Mouse (Mus musculus) kidney, embryonic 16.5 days (tissue): ENCODE data around the gene Xrcc1. TPM values are rescaled to one million over a fixed set of nuclear protein-coding genes. Genes with fewer than 3 reads are reported as not detected.
A peak's percentile ranks its signal among the peaks of the same experiment; 100 is the strongest.
"Not testable (repeated sequence)": the region's sequence is repeated elsewhere in the genome, so short reads cannot be mapped to it uniquely, and the experiment has no call there.

Experiments used
- ATAC-seq: fragments of 200-750 bp; cut with Nextera tagmentation; 2 replicates; pipeline ENCODE4 v1.8.0; 2017; ENCODE audit warnings: moderate TSS enrichment; ENCODE audit not compliant: low FRiP score, low TSS enrichment
- H3K27ac ChIP-seq: fragments of 300-500 bp; sonication (generic); 2 replicates; pipeline ENCODE4 v1.5.1; 2014; ENCODE audit warnings: low read length
- H3K27me3 ChIP-seq: fragments of 300-500 bp; sonication (generic); 2 replicates; pipeline ENCODE4 v1.6.1; 2014; ENCODE audit warnings: low read length, control low read depth, mixed read lengths; ENCODE audit not compliant: insufficient read depth
- H3K36me3 ChIP-seq: fragments of 300-500 bp; sonication (generic); 2 replicates; pipeline ENCODE4 v1.6.1; 2014; ENCODE audit warnings: low read length, control low read depth, mixed read lengths; ENCODE audit not compliant: insufficient read depth
- H3K4me1 ChIP-seq: fragments of 300-500 bp; sonication (generic); 2 replicates; pipeline ENCODE4 v1.6.1; 2014; ENCODE audit warnings: low read length, control low read depth, mixed read lengths; ENCODE audit not compliant: insufficient read depth
- H3K4me2 ChIP-seq: fragments of 300-500 bp; sonication (generic); replicated peaks from 2 replicates; pipeline ENCODE4 v1.6.1; 2014; ENCODE audit warnings: low read depth, low read length
- H3K4me3 ChIP-seq: fragments of 300-500 bp; sonication (generic); 2 replicates; pipeline ENCODE4 v1.5.1; 2014; ENCODE audit warnings: mild to moderate bottlenecking, low read length
- H3K9ac ChIP-seq: fragments of 300-500 bp; sonication (generic); replicated peaks from 2 replicates; pipeline ENCODE4 v1.6.1; 2014; ENCODE audit warnings: low read length
- H3K9me3 ChIP-seq: fragments of 300-500 bp; sonication (generic); 2 replicates; pipeline ENCODE4 v1.6.1; 2016; ENCODE audit warnings: low read length, control low read depth
- WGBS: fragments of 180-500 bp; shearing (Covaris S2); extraction: QIAGEN DNeasy Blood & Tissue Kit; methylation state at CpG from one replicate; pipeline ENCODE4 v1.1.7; 2014; 5-methylcytosine and 5-hydroxymethylcytosine counted together
- polyA plus RNA-seq: library from polyadenylated mRNA; unstranded; fragments of >200 nt; fragmentation: Nextera tagmentation; extraction: Ambion mirVana; gene quantifications from 2 replicates; pipeline ENCODE4 v1.2.1, GENCODE M21; 2015

Xrcc1 gene
- polyA plus RNA-seq, 1 experiment from 2014 or later = 159 TPM

DNA sequence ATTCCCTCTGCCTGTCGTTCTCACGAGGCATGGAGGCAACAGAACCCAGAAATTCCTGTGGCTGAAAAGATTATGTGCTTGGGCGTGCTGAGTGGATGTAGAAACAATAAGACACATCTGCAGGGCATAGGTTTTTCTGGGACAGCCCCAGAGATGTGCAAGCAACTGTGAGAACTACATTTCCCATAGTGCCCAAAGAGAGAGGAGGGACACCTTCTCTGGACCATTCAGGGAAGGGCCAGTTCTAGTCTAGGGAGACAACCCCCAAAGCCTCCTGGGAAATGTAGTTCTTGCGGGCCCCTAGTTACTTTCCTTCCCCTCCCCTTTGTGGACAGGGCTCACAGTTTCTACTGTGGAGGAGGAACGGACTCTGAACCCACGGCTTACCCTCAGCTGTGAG, 61.9 kb downstream of the Xrcc1 start:
- H3K9me3 ChIP-seq = no peaks in the 10 kb centered on the region
- peaks cover 26% of the 10 kb centered on the region for H3K4me1 ChIP-seq
- no peaks in the 10 kb centered on the region for H3K36me3 ChIP-seq
- H3K4me2 ChIP-seq = no peak overlapping the region
- WGBS = 54% methylated on average over 6 of the region's 6 CpGs
- ATAC-seq = peak; percentile 73
- peaks cover 37% of the 10 kb centered on the region for H3K27me3 ChIP-seq
- no peak overlapping the region for H3K27ac ChIP-seq
- H3K4me3 ChIP-seq = no peak overlapping the region
- H3K9ac ChIP-seq = no peak overlapping the region

DNA sequence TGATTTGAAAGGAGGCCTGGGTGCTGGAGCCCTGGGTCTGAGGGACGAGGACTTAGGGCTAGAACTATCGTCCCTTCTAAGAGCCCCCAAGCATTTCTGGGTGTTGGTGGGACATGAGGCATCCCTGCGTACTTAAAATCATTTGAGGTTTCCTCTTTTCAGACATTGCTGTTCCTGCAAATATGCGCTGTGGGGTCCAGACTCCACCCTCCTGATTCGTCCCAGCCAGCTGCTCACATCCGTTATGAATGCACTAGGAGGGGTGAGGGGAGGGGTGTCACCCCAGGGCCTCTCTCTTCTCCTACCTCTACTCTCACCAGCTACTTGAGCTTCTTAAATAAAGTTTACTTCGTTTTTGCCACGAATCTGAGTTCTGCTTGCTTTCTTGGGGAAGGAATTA, 62.5 kb downstream of the Xrcc1 start:
- no peak for ATAC-seq
- Histone ChIP-seq H3K9me3 (no peaks in the 10 kb centered on the region), H3K27ac (no peak overlapping the region), H3K4me3 (no peak overlapping the region), H3K9ac (no peak overlapping the region), H3K4me1 (peaks cover 26% of the 10 kb centered on the region), H3K4me2 (no peak overlapping the region), H3K27me3 (peaks cover 42% of the 10 kb centered on the region), H3K36me3 (no peaks in the 10 kb centered on the region)
- 78% methylated on average over 8 of the region's 8 CpGs for WGBS

DNA sequence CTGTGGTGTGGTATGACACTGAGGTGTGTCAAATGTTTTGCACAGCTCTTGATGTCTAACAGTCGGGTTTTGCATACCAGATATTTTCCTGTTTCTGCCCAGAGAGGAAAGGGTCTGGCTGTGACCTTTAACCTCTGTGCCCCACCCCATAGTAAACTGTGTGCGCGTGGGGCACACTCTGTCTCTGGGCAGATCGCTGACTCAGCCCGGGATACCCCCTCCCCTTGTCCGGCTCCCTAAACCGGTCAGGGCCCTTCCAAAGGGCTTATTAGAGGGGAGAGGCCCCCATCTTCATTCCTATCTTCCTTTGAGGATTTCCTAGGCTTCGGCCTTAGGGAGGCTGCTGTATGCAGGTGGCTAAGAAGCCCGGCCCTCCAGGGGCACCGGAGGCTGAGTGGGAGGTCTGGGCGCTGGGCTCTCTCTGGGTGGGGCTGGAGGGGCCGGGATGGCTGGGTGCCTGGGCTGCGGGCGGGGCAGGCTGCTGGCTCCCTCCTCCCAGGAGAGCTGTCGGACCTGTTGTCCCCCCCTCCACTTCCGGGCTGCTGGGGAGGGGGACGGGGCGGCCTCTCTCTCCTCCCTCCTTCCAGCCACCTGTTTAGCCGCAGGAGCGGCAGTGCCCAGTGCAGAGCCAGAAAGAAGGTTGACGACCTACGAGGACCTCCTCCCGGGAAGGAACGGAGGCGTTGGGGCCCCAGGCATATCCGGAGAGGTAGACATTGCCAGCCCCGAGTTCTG, 64.2 kb downstream of the Xrcc1 start, which contains the start of gene Phldb3:
Phldb3 (plus strand) TSS at position 620 of the 735 bp plus-strand sequence.
- Histone ChIP-seq H3K9ac (peak within 1 kb of the TSS; percentile 71), H3K36me3 (no peaks in the 10 kb centered on the region), H3K27ac (peak within 1 kb of the TSS; percentile 59; the same call in 1 of the 2 replicates), H3K9me3 (no peaks in the 10 kb centered on the region), H3K4me1 (peaks cover 26% of the 10 kb centered on the region), H3K4me3 (peak within 1 kb of the TSS; percentile 65), H3K4me2 (peak within 1 kb of the TSS; percentile 89), H3K27me3 (peaks cover 43% of the 10 kb centered on the region)
- peak; percentile 60 for ATAC-seq
- 3% methylated on average over 26 of the region's 27 CpGs for WGBS

DNA sequence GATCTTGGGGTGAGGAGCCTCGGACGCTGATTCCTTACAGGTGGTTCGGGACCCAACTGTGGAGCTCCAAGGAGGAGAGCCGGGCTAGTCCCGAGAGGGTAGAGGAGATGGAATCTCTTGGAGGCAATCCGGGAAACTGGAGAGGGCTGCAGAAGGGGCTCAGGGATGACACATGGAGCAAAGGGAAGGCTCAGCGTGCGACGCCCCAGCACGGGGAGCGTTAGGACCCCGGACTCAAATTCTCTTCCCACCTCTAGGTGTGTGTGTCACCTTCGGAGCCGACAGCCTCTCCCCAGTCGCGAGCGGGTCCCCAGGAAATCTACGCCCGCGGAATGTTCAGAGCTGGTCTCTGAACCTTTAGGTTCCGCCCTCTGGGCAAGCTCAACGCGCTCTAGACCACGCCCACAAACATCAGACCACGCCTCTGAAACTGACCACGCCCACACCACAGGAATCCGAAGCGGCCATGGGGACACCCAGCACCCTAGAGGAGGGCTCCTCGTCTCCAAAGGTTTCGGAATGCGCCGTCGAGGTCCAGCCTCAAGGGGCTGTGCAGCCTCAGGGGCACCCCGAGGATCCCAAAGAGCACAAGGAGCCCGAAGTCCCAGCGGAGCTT, 64.9 kb downstream of the Xrcc1 start:
- peaks cover 43% of the 10 kb centered on the region for H3K27me3 ChIP-seq
- H3K27ac ChIP-seq = peak overlapping the region; percentile 59; the same call in 1 of the 2 replicates
- peaks cover 26% of the 10 kb centered on the region for H3K4me1 ChIP-seq
- ATAC-seq = peak; percentile 64
- H3K9ac ChIP-seq = peak overlapping the region; percentile 71
- H3K9me3 ChIP-seq = no peaks in the 10 kb centered on the region
- H3K4me2 ChIP-seq = peak overlapping the region; percentile 89
- peak overlapping the region; percentile 65 for H3K4me3 ChIP-seq
- under 1% methylated on average over 36 of the region's 36 CpGs for WGBS
- no peaks in the 10 kb centered on the region for H3K36me3 ChIP-seq

DNA sequence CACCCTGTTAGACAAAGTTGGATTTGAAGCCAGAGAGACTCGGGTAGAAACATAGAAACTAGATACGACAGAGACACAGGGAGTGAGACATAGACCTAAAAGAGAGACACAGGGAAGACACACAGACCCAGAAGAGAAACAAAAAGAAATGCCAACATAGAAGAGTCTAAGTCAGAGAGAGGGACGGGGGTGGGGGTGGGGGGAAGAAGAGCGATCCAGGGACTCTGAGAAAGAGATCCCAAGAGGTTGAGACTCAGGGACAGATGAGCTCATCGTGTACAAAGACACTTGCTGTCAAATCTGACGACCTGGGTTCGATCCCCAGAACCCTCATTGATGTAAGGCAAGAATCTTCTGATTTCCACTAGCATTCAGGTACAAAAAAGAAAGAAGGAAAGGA, 65.6 kb downstream of the Xrcc1 start:
- Histone ChIP-seq H3K36me3 (no peaks in the 10 kb centered on the region), H3K4me1 (peaks cover 26% of the 10 kb centered on the region), H3K27ac (no peak overlapping the region), H3K9me3 (no peaks in the 10 kb centered on the region), H3K4me3 (peak overlapping the region; percentile 65), H3K9ac (peak overlapping the region; percentile 71), H3K4me2 (peak overlapping the region; percentile 89), H3K27me3 (peaks cover 43% of the 10 kb centered on the region)
- ATAC-seq = no peak
- 18% methylated on average over 7 of the region's 7 CpGs for WGBS

DNA sequence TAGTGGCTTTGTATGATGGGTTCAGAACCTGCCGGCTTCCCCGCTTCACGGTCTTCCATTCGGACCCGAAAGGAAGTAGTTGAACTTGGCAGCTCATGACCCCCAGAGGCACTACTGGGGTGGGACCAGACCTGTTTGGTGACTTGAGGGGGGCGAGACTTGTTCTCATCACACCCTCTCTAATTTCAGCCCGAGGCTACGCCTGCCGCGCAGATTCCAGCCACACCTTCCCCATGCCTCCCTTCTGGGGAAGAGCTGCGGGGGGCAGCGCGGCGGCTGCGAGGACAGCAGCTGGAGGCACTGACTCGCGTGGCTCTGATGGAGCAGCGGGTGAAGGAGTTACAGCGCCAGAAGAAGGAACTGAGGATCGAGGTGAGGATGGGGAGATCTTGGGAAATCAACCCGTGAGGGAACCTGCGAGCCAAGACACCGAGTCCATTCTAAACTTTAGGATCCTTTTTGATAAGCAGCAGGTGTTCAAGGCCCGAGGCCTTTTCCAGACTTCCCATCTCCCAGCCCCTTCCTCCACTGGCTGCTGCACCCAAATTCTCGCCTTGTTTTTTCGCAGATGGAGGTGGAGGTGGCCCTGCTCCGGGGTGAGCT, 66.3 kb downstream of the Xrcc1 start:
- no peaks in the 10 kb centered on the region for H3K9me3 ChIP-seq
- peaks cover 43% of the 10 kb centered on the region for H3K27me3 ChIP-seq
- ATAC-seq = no peak
- H3K4me1 ChIP-seq = peaks cover 26% of the 10 kb centered on the region
- WGBS = 3% methylated on average over 27 of the region's 27 CpGs
- H3K36me3 ChIP-seq = no peaks in the 10 kb centered on the region
- no peak overlapping the region for H3K27ac ChIP-seq
- H3K4me3 ChIP-seq = peak overlapping the region; percentile 27
- H3K4me2 ChIP-seq = peak overlapping the region; percentile 89
- H3K9ac ChIP-seq = peak overlapping the region; percentile 24

DNA sequence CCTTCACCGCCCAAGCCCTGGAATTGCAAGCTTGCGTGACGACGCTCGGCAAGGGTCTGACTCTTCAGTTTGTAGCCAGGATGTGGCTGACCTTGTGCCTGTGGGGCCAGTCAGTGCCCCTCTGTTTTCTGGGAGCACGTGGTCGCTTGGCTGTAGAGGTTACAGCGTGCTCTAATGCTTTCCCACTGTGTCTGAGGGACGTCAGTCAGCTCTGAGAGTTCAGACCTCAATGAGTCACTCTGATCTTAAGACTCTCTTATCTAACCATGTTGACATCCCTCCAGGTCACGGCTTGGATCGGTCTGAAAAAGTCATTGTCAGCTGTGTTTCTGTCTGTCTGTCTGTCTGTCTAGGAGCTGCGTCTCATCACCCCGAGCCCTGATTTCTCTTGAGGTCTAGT, 68.7 kb downstream of the Xrcc1 start:
- no peak overlapping the region for H3K27ac ChIP-seq
- no peak for ATAC-seq
- H3K9me3 ChIP-seq = no peaks in the 10 kb centered on the region
- 73% methylated on average over 13 of the region's 13 CpGs for WGBS
- H3K4me2 ChIP-seq = no peak overlapping the region
- peaks cover 36% of the 10 kb centered on the region for H3K27me3 ChIP-seq
- no peaks in the 10 kb centered on the region for H3K36me3 ChIP-seq
- no peak overlapping the region for H3K9ac ChIP-seq
- peaks cover 26% of the 10 kb centered on the region for H3K4me1 ChIP-seq
- H3K4me3 ChIP-seq = no peak overlapping the region

DNA sequence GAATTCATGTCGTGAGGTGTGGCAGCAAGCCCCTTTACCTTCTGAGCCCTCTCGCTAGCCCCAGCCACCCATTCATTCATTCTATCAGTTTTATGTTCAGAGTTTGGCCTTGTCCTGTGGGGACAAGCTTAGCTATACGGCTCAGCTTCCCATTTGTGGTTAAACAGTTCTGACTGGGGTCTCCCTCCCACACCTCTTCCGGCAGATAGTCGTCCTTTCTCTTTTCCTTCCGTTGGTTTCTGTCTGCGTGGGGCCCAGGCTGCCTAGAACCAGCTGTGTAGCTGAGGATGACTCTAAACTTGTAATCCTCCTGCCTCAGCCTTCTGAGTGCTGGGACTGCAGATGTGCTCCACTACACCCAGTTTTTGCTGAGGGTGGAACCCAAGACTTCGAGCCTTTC, 71.7 kb downstream of the Xrcc1 start:
- 0 out of 2 replicates have a peak, but pooled peaks cover under 1% of the 10 kb centered on the region for H3K4me1 ChIP-seq
- no peak overlapping the region for H3K4me3 ChIP-seq
- no peak overlapping the region for H3K4me2 ChIP-seq
- no peak overlapping the region for H3K27ac ChIP-seq
- no peak for ATAC-seq
- no peak overlapping the region for H3K9ac ChIP-seq
- peaks cover 8% of the 10 kb centered on the region; the same call in 1 of the 2 replicates for H3K27me3 ChIP-seq
- H3K9me3 ChIP-seq = no peaks in the 10 kb centered on the region
- 76% methylated on average over 8 of the region's 8 CpGs for WGBS
- 0 out of 2 replicates have a peak, but pooled peaks cover 2% of the 10 kb centered on the region for H3K36me3 ChIP-seq

DNA sequence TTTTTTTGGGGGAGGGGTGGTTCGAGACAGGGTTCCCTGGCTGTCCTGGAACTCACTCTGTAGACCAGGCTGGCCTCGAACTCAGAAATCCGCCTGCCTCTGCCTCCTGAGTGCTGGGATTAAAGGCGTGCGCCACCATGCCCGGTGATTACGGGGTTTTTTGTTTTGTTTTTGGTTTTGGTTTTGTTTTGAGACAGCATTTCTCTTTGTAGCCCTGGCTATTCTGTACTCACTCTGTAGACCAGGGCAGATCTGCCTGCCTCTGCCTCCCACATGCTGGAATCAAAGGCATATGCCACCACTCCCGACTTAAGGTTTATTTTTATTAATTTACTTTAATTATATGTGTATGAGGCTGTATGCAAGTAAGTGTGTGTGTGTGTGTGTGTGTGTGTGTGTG, 72.3 kb downstream of the Xrcc1 start:
- H3K4me3 ChIP-seq, H3K4me1 ChIP-seq, H3K9ac ChIP-seq, H3K36me3 ChIP-seq, H3K9me3 ChIP-seq, H3K4me2 ChIP-seq, ATAC-seq, H3K27ac ChIP-seq, H3K27me3 ChIP-seq: not testable (repeated sequence)
- WGBS = 95% methylated on average over 8 of the region's 8 CpGs
